Comparison of ENCODE assay signal across 8 mouse cellular contexts in the genomic region with DNA sequence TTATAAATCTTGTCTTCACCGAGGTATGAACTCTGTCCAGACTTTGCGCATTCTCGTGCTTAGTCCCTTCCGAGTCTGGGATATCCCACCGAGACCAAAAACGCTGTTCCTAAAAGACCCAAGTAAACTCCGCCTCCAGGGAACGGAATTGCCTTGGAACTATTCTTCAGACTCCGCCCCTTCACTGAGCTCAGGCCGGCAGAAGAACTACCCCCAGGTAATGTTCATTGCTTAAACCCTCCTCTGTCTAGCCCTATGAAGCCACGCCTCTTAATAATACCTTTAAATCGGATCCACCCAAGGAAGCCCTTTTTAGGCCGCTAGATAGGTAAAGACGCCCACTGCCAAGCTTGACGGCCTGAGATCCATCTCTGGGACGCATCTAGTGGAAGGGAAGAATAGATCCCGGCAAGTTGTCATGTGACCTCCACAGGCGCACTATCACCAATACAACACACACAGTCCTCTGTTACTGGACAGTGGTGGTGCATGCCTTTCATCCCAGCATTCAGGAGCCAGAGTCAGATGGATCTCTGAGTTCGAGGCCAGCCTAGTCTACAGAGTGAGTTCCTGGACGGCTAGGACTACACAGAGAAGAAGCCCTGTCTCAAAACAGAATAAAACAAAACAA. TPM values are rescaled to one million over a fixed set of nuclear protein-coding genes. Genes with fewer than 3 reads are reported as not detected.
A peak's percentile ranks its signal among the peaks of the same experiment; 100 is the strongest.
DNase-seq lines count a peak whose midpoint lies in the region; ATAC-seq and TF ChIP-seq lines count a peak whose summit lies in the region.
"Had no signal": no experiment of that assay in that cellular context is flagged by ENCODE, and none has a peak within 500 bp of the region (broad histone marks: within the 10 kb centered on the region; RNA-seq: fewer than 3 reads in every experiment).

No protein-coding gene starts in this region.

- in situ Hi-C loops in ES-E14 (cut with MboI; ENCODE audit: low sequenced_read_pairs in 2 of 2, unreplicated experiment in 2 of 2): no loop called here

- peaks cover 7 to 19% of the 10 kb centered on the region in 2 experiments; a peak in 3 of 4 replicates for H3K4me1 ChIP-seq in ES-E14 (ENCODE audit: control insufficient read depth in 2 of 2, insufficient read depth in 2 of 2, low read length in 2 of 2, poor library complexity in 1 of 2)
- H3K4me1 ChIP-seq in forebrain, embryonic 12.5 days: peaks cover 47% of the 10 kb centered on the region
- H3K4me1 ChIP-seq in midbrain, postnatal 0 days (ENCODE audit: insufficient read depth, low read length): peaks cover 11% of the 10 kb centered on the region

- no peaks in the 10 kb centered on the region for H3K9me3 ChIP-seq in ES-E14 (ENCODE audit: control insufficient read depth, insufficient read depth, low read depth, low read length)
- no peaks in the 10 kb centered on the region for H3K9me3 ChIP-seq in forebrain, embryonic 12.5 days
- no peaks in the 10 kb centered on the region for H3K9me3 ChIP-seq in midbrain, postnatal 0 days (ENCODE audit: low read length)

- H3K27ac ChIP-seq in ES-E14 (ENCODE audit: insufficient read depth, low read depth, low read length, poor library complexity, severe bottlenecking): peak overlapping the region; percentile 37; the same call in 1 of the 2 replicates
- H3K27ac ChIP-seq in forebrain, embryonic 12.5 days: peak overlapping the region; percentile 87
- no peak overlapping the region for H3K27ac ChIP-seq in midbrain, postnatal 0 days (ENCODE audit: low read depth, low read length)

- ATAC-seq in forebrain, embryonic 12.5 days (ENCODE audit: low FRiP score): peak; percentile 28
- ATAC-seq in midbrain, postnatal 0 days (ENCODE audit: low FRiP score): no peak

- no peak for TF ChIP-seq CTCF in midbrain, postnatal 0 days (IDR thresholded peaks at IDR 0.05)

- peak overlapping the region; percentile 64 to 68 for H3K4me3 ChIP-seq in ES-E14 (ENCODE audit: insufficient read depth in 1 of 2, low read depth in 1 of 2, low read length in 2 of 2, poor library complexity in 1 of 2, severe bottlenecking in 1 of 2)
- peak overlapping the region; percentile 42 for H3K4me3 ChIP-seq in forebrain, embryonic 12.5 days (replicated peaks)
- peak overlapping the region; percentile 45 for H3K4me3 ChIP-seq in midbrain, postnatal 0 days (ENCODE audit: low read depth, low read length)

- peak overlapping the region; percentile 66 for H3K4me2 ChIP-seq in forebrain, embryonic 12.5 days
- H3K4me2 ChIP-seq in midbrain, postnatal 0 days (ENCODE audit: low read depth, low read length, poor library complexity, severe bottlenecking): peak overlapping the region; percentile 91

- no peaks in the 10 kb centered on the region for H3K36me3 ChIP-seq in ES-E14 (ENCODE audit: control insufficient read depth, insufficient read depth, low read length, poor library complexity, severe bottlenecking)
- H3K36me3 ChIP-seq in forebrain, embryonic 12.5 days (replicated peaks): no peaks in the 10 kb centered on the region
- no peaks in the 10 kb centered on the region for H3K36me3 ChIP-seq in midbrain, postnatal 0 days (ENCODE audit: insufficient read depth, low read length)

- H3K9ac ChIP-seq in ES-E14 (ENCODE audit: insufficient read depth, low read depth, low read length, poor library complexity, severe bottlenecking): peak overlapping the region; percentile 39; the same call in 1 of the 2 replicates
- H3K9ac ChIP-seq in forebrain, embryonic 12.5 days: peak overlapping the region; percentile 29; the same call in 1 of the 2 replicates
- 0 out of 2 replicates have a peak overlapping the region, but pooled peaks have one; percentile 66 for H3K9ac ChIP-seq in midbrain, postnatal 0 days (replicated peaks; ENCODE audit: low read length, poor library complexity, severe bottlenecking)

- DNase-seq in A20 (ENCODE audit: low read depth, low spot score): peak; percentile 72
- peak; percentile 84 for DNase-seq in ES-E14 (ENCODE audit: low read depth, low spot score)
- DNase-seq in kidney, postnatal 14 days: peak; percentile 49
- no peak for DNase-seq in midbrain, postnatal 0 days (ENCODE audit: low spot score)
- no peak for DNase-seq in frontal cortex, adult 2 months (ENCODE audit: extremely low spot score in 1 of 2, low spot score in 1 of 2)
- no peak for DNase-seq in spleen, postnatal 14 days (ENCODE audit: low spot score in 2 of 2)

- WGBS in forebrain, embryonic 12.5 days: 4% methylated on average over 20 of the region's 20 CpGs
- WGBS in midbrain, postnatal 0 days: 3% methylated on average over 20 of the region's 20 CpGs

- H3K27me3 ChIP-seq in forebrain, embryonic 12.5 days: peaks cover 47% of the 10 kb centered on the region
- H3K27me3 ChIP-seq in midbrain, postnatal 0 days (ENCODE audit: insufficient read depth, low read length): peaks cover 25% of the 10 kb centered on the region

TF ChIP-seq in ES-E14, 5 proteins besides CTCF, POLR2A, EP300 and RAD21:
- TF ChIP-seq ZNF384 (IDR thresholded peaks at IDR 0.05; ENCODE audit: low read depth, low read length): no peak
- no peak for TF ChIP-seq CHD2 (IDR thresholded peaks at IDR 0.05; ENCODE audit: low read depth, low read length)
- no peak for TF ChIP-seq HCFC1 (IDR thresholded peaks at IDR 0.05; ENCODE audit: borderline replicate concordance, insufficient read depth, low read length)
- no peak for TF ChIP-seq MAFK (IDR thresholded peaks at IDR 0.05; ENCODE audit: insufficient read depth, low read depth, low read length)
- no peak for TF ChIP-seq ZC3H11A (IDR thresholded peaks at IDR 0.05; ENCODE audit: borderline replicate concordance, low read depth, low read length)

RNA-seq across cellular contexts. Expression of a gene that starts 4.6 kb away (rescaled TPM):
- total RNA-seq in ES-E14 (2012; rRNA removed): 4.5 and 9.0 TPM in 2 replicates
- 16.4 and 17.1 TPM in 2 replicates for polyA plus RNA-seq in forebrain, embryonic 12.5 days (2016; fragmentation: Nextera tagmentation; extraction: Ambion mirVana)
- total RNA-seq in midbrain, postnatal 0 days (2014; rRNA removed): 22.0 and 23.3 TPM in 2 replicates
- 15.7 and 18.3 TPM in 2 replicates for polyA plus RNA-seq in midbrain, postnatal 0 days (2015; fragmentation: Nextera tagmentation; extraction: Ambion mirVana)
- 5.2 and 5.7 TPM in 2 replicates for polyA plus RNA-seq in frontal cortex, adult 2 months (2012; rRNA removed)

RNA-seq across cellular contexts. Expression of a gene that starts 12.8 kb away (rescaled TPM):
- 0.89 and 2.3 TPM in 2 replicates for total RNA-seq in ES-E14 (2012; rRNA removed)
- 1.7 and 2.0 TPM in 2 replicates for polyA plus RNA-seq in forebrain, embryonic 12.5 days (2016; fragmentation: Nextera tagmentation; extraction: Ambion mirVana)
- 54.0 and 64.0 TPM in 2 replicates for total RNA-seq in midbrain, postnatal 0 days (2014; rRNA removed)
- 64.2 and 72.0 TPM in 2 replicates for polyA plus RNA-seq in midbrain, postnatal 0 days (2015; fragmentation: Nextera tagmentation; extraction: Ambion mirVana)
- polyA plus RNA-seq in frontal cortex, adult 2 months (2012; rRNA removed): 106 and 122 TPM in 2 replicates
- total RNA-seq: hematopoietic stem cell, adult 5-6 weeks had no signal

RNA-seq across cellular contexts. Expression of a gene that starts 15.8 kb away (rescaled TPM):
- total RNA-seq in ES-E14 (2012; rRNA removed): 84.4 and 110 TPM in 2 replicates
- polyA plus RNA-seq in forebrain, embryonic 12.5 days (2016; fragmentation: Nextera tagmentation; extraction: Ambion mirVana): 54.4 and 56.4 TPM in 2 replicates
- 40.4 and 53.9 TPM in 2 replicates for total RNA-seq in midbrain, postnatal 0 days (2014; rRNA removed)
- polyA plus RNA-seq in midbrain, postnatal 0 days (2015; fragmentation: Nextera tagmentation; extraction: Ambion mirVana): 38.8 and 49.9 TPM in 2 replicates
- polyA plus RNA-seq in frontal cortex, adult 2 months (2012; rRNA removed): 44.7 and 45.1 TPM in 2 replicates

RNA-seq across cellular contexts. Expression of a gene that starts 22.2 kb away (rescaled TPM):
- total RNA-seq in ES-E14 (2012; rRNA removed): 9.0 and 16.5 TPM in 2 replicates
- polyA plus RNA-seq in forebrain, embryonic 12.5 days (2016; fragmentation: Nextera tagmentation; extraction: Ambion mirVana): 0.87 and 1.6 TPM in 2 replicates
- 4.0 and 4.3 TPM in 2 replicates for total RNA-seq in midbrain, postnatal 0 days (2014; rRNA removed)
- 0.76 and 0.96 TPM in 2 replicates for polyA plus RNA-seq in midbrain, postnatal 0 days (2015; fragmentation: Nextera tagmentation; extraction: Ambion mirVana)
- 59.9 and 70.6 TPM in 2 replicates for polyA plus RNA-seq in frontal cortex, adult 2 months (2012; rRNA removed)
- total RNA-seq: hematopoietic stem cell, adult 5-6 weeks had no signal

RNA-seq across cellular contexts. Expression of a gene that starts 25.8 kb away (rescaled TPM):
- 2.5 and 3.7 TPM in 2 replicates for total RNA-seq in ES-E14 (2012; rRNA removed)
- 168 and 180 TPM in 2 replicates for polyA plus RNA-seq in forebrain, embryonic 12.5 days (2016; fragmentation: Nextera tagmentation; extraction: Ambion mirVana)
- 677 and 753 TPM in 2 replicates for total RNA-seq in midbrain, postnatal 0 days (2014; rRNA removed)
- 547 and 553 TPM in 2 replicates for polyA plus RNA-seq in midbrain, postnatal 0 days (2015; fragmentation: Nextera tagmentation; extraction: Ambion mirVana)
- 383 and 422 TPM in 2 replicates for polyA plus RNA-seq in frontal cortex, adult 2 months (2012; rRNA removed)

Comparison
In these comparisons a context has a peak if more than half of its experiments do, and no peak if none do; other contexts are left out.
1. DNase-seq: peak in A20 (single experiment), ES-E14 (single experiment) and kidney, postnatal 14 days (single experiment); none in midbrain, postnatal 0 days (single experiment), frontal cortex, adult 2 months (0 of 2) and spleen, postnatal 14 days (0 of 2).
2. RNA of a gene that starts 12.8 kb away (polyA plus RNA-seq): 106 to 122 TPM in frontal cortex, adult 2 months and 64.2 to 72.0 TPM in midbrain, postnatal 0 days; 1.7 to 2.0 TPM in forebrain, embryonic 12.5 days; every median in the first group is over 10 times any median in the second.
3. Peak in every context shown above with its lines, with median percentiles within 50 percentile points of each other: H3K4me3 ChIP-seq and H3K9ac ChIP-seq.